Mouse (Mus musculus): ENCODE results near the gene Gtf2h5. TPM values are rescaled to one million over a fixed set of nuclear protein-coding genes. Genes with fewer than 3 reads are reported as not detected.

Gene Gtf2h5
- polyA plus RNA-seq, 1 experiment, result 69.7 TPM

GRCm38 (mm10) chr17:6073405-6073804, 6.2 kb upstream of the Gtf2h5 start:
- Histone ChIP-seq H3K9me3 (replicated peaks; ENCODE audit: control insufficient read depth, insufficient read depth, low read length, poor library complexity, severe bottlenecking) (no peaks in the 10 kb centered on the region), H3K36me3 (ENCODE audit: control insufficient read depth, insufficient read depth, low read length, poor library complexity, severe bottlenecking) (peaks cover 6% of the 10 kb centered on the region; the same call in 1 of the 2 replicates), H3K9ac (ENCODE audit: low read depth, poor library complexity, severe bottlenecking) (no peak overlapping the region), H3K4me3 (ENCODE audit: low read depth, low read length) (no peak overlapping the region), H3K27ac (ENCODE audit: insufficient read depth, low read length) (no peak overlapping the region), H3K4me1 (ENCODE audit: control insufficient read depth, insufficient read depth, low read length) (no peaks in the 10 kb centered on the region), H3K27me3 (ENCODE audit: control insufficient read depth, insufficient read depth, low read length, poor library complexity, severe bottlenecking) (no peaks in the 10 kb centered on the region)
- TF ChIP-seq CTCF (IDR thresholded peaks at IDR 0.05; ENCODE audit: low read depth, low read length) (no peak), EP300 (IDR thresholded peaks at IDR 0.05; ENCODE audit: insufficient read depth, low read depth, low read length) (no peak), POLR2A (IDR thresholded peaks at IDR 0.05; ENCODE audit: insufficient read depth, low read length) (no peak)

GRCm38 (mm10) chr17:6083323-6083890, 3.8 kb downstream of the Gtf2h5 start:
- Histone ChIP-seq H3K27me3 (ENCODE audit: control insufficient read depth, insufficient read depth, low read length, poor library complexity, severe bottlenecking) (no peaks in the 10 kb centered on the region), H3K9ac (ENCODE audit: low read depth, poor library complexity, severe bottlenecking) (no peak overlapping the region), H3K27ac (ENCODE audit: insufficient read depth, low read length) (no peak overlapping the region), H3K4me1 (ENCODE audit: control insufficient read depth, insufficient read depth, low read length) (no peaks in the 10 kb centered on the region), H3K4me3 (ENCODE audit: low read depth, low read length) (no peak overlapping the region), H3K9me3 (replicated peaks; ENCODE audit: control insufficient read depth, insufficient read depth, low read length, poor library complexity, severe bottlenecking) (no peaks in the 10 kb centered on the region), H3K36me3 (ENCODE audit: control insufficient read depth, insufficient read depth, low read length, poor library complexity, severe bottlenecking) (peaks cover 29% of the 10 kb centered on the region)
- TF ChIP-seq CTCF (IDR thresholded peaks at IDR 0.05; ENCODE audit: low read depth, low read length) (no peak), EP300 (IDR thresholded peaks at IDR 0.05; ENCODE audit: insufficient read depth, low read depth, low read length) (no peak), POLR2A (IDR thresholded peaks at IDR 0.05; ENCODE audit: insufficient read depth, low read length) (no peak)

DNA sequence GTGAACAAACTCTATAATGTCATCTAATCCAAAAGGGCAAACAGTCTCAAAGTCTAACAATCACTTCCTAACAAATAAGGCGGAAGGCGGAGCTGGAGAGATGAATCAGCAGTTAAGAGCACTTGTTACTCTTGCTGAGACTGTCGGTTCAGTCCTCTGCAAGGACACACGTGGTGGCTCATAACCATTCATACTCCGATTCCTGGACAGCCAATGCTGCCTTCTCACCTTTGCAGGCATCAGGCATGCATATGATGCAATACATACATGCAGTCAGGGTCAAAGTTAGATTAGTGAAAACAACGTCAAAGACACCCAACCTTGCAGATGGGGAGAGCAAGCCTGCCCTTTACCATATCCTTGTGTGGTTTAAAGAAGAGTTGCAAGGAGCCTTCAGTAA, 12.0 kb downstream of the Gtf2h5 start:
- TF ChIP-seq CTCF (IDR thresholded peaks at IDR 0.05; ENCODE audit: low read depth, low read length) (no peak), EP300 (IDR thresholded peaks at IDR 0.05; ENCODE audit: insufficient read depth, low read depth, low read length) (no peak), POLR2A (IDR thresholded peaks at IDR 0.05; ENCODE audit: insufficient read depth, low read length) (no peak)
- H3K9me3 ChIP-seq (replicated peaks; ENCODE audit: control insufficient read depth, insufficient read depth, low read length, poor library complexity, severe bottlenecking), result no peaks in the 10 kb centered on the region

GRCm38 (mm10) chr17:6095579-6095978, 16.0 kb downstream of the Gtf2h5 start:
- TF ChIP-seq POLR2A (IDR thresholded peaks at IDR 0.05; ENCODE audit: insufficient read depth, low read length) (no peak), EP300 (IDR thresholded peaks at IDR 0.05; ENCODE audit: insufficient read depth, low read depth, low read length) (no peak), CTCF (IDR thresholded peaks at IDR 0.05; ENCODE audit: low read depth, low read length) (no peak)
- no peaks in the 10 kb centered on the region for H3K4me1 ChIP-seq (ENCODE audit: control insufficient read depth, insufficient read depth, low read length)
- no peaks in the 10 kb centered on the region for H3K36me3 ChIP-seq (ENCODE audit: control insufficient read depth, insufficient read depth, low read length, poor library complexity, severe bottlenecking)
- no peaks in the 10 kb centered on the region for H3K27me3 ChIP-seq (ENCODE audit: control insufficient read depth, insufficient read depth, low read length, poor library complexity, severe bottlenecking)
- no peak overlapping the region for H3K4me3 ChIP-seq (ENCODE audit: low read depth, low read length)
- no peaks in the 10 kb centered on the region for H3K9me3 ChIP-seq (replicated peaks; ENCODE audit: control insufficient read depth, insufficient read depth, low read length, poor library complexity, severe bottlenecking)
- no peak overlapping the region for H3K27ac ChIP-seq (ENCODE audit: insufficient read depth, low read length)
- H3K9ac ChIP-seq (ENCODE audit: low read depth, poor library complexity, severe bottlenecking), result no peak overlapping the region

More for the DNA sequence above, 12.0 kb downstream of the Gtf2h5 start:
- H3K27ac ChIP-seq (ENCODE audit: insufficient read depth, low read length), result no peak overlapping the region
- peaks cover 4% of the 10 kb centered on the region for H3K36me3 ChIP-seq (ENCODE audit: control insufficient read depth, insufficient read depth, low read length, poor library complexity, severe bottlenecking)
- H3K4me1 ChIP-seq (ENCODE audit: control insufficient read depth, insufficient read depth, low read length), result no peaks in the 10 kb centered on the region
- H3K9ac ChIP-seq (ENCODE audit: low read depth, poor library complexity, severe bottlenecking), result no peak overlapping the region
- H3K4me3 ChIP-seq (ENCODE audit: low read depth, low read length), result no peak overlapping the region
- H3K27me3 ChIP-seq (ENCODE audit: control insufficient read depth, insufficient read depth, low read length, poor library complexity, severe bottlenecking), result no peaks in the 10 kb centered on the region

DNA sequence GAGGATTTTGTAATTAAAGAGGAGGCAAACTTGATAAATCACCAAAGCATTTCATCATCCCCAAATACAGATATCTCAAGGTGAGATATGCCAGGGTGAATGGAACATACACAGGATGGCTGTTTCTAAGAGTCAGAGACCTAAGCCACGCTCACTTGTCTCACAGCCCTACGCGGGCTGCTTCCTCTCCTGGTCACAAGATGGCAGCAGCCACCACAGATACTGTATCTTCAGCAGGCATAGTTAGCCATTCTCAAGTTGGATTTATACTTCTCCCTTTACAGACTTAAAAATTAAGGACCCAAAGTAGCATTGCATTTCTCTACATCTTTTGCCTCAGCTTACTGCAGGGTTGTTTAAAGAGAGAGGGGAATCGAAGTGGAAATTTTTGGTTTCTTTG, 18.3 kb downstream of the Gtf2h5 start:
- H3K4me1 ChIP-seq (ENCODE audit: control insufficient read depth, insufficient read depth, low read length), result no peaks in the 10 kb centered on the region
- H3K9me3 ChIP-seq (replicated peaks; ENCODE audit: control insufficient read depth, insufficient read depth, low read length, poor library complexity, severe bottlenecking), result no peaks in the 10 kb centered on the region
- no peaks in the 10 kb centered on the region for H3K27me3 ChIP-seq (ENCODE audit: control insufficient read depth, insufficient read depth, low read length, poor library complexity, severe bottlenecking)
- no peaks in the 10 kb centered on the region for H3K36me3 ChIP-seq (ENCODE audit: control insufficient read depth, insufficient read depth, low read length, poor library complexity, severe bottlenecking)
- no peak for TF ChIP-seq POLR2A (IDR thresholded peaks at IDR 0.05; ENCODE audit: insufficient read depth, low read length)
- TF ChIP-seq CTCF (IDR thresholded peaks at IDR 0.05; ENCODE audit: low read depth, low read length), result peak; percentile 83
- no peak for TF ChIP-seq EP300 (IDR thresholded peaks at IDR 0.05; ENCODE audit: insufficient read depth, low read depth, low read length)
- H3K9ac ChIP-seq (ENCODE audit: low read depth, poor library complexity, severe bottlenecking), result no peak overlapping the region
- H3K27ac ChIP-seq (ENCODE audit: insufficient read depth, low read length), result no peak overlapping the region
- H3K4me3 ChIP-seq (ENCODE audit: low read depth, low read length), result no peak overlapping the region

GRCm38 (mm10) chr17:6102287-6102686, 22.7 kb downstream of the Gtf2h5 start:
- no peak overlapping the region for H3K4me3 ChIP-seq (ENCODE audit: low read depth, low read length)
- H3K9me3 ChIP-seq (replicated peaks; ENCODE audit: control insufficient read depth, insufficient read depth, low read length, poor library complexity, severe bottlenecking), result no peaks in the 10 kb centered on the region
- H3K4me1 ChIP-seq (ENCODE audit: control insufficient read depth, insufficient read depth, low read length), result no peaks in the 10 kb centered on the region
- H3K27me3 ChIP-seq (ENCODE audit: control insufficient read depth, insufficient read depth, low read length, poor library complexity, severe bottlenecking), result no peaks in the 10 kb centered on the region
- H3K27ac ChIP-seq (ENCODE audit: insufficient read depth, low read length), result no peak overlapping the region
- no peak overlapping the region for H3K9ac ChIP-seq (ENCODE audit: low read depth, poor library complexity, severe bottlenecking)
- H3K36me3 ChIP-seq (ENCODE audit: control insufficient read depth, insufficient read depth, low read length, poor library complexity, severe bottlenecking), result no peaks in the 10 kb centered on the region
- no peak for TF ChIP-seq POLR2A (IDR thresholded peaks at IDR 0.05; ENCODE audit: insufficient read depth, low read length)
- TF ChIP-seq EP300 (IDR thresholded peaks at IDR 0.05; ENCODE audit: insufficient read depth, low read depth, low read length), result no peak
- no peak for TF ChIP-seq CTCF (IDR thresholded peaks at IDR 0.05; ENCODE audit: low read depth, low read length)

Measured in ES-Bruce4 (cell line).